Mouse (Mus musculus): Measurements from ENCODE around the gene Tdg. TPM values are rescaled to one million over a fixed set of nuclear protein-coding genes. Genes with fewer than 3 reads are reported as not detected.

Gene Tdg
- total RNA-seq, 1 experiment from 2014 or later, result 46.9 TPM

Other genes starting within 250 kb of the Tdg start
- not detected in 3 replicates for gene Gm1553, start 137.2 kb upstream of the Tdg start, total RNA-seq (2017)
- gene 1190007I07Rik, start 6.6 kb upstream of the Tdg start, total RNA-seq (2017), result 14.7 to 25.2 TPM in 2 of 3 replicates, not detected in the other
- 1.2 TPM in 1 of 3 replicates, not detected in the others for gene Glt8d2, start 60.8 kb downstream of the Tdg start, total RNA-seq (2017)
- gene Hcfc2, start 66.3 kb downstream of the Tdg start, total RNA-seq (2017), result 35.4 to 71.3 TPM (median 52.3 TPM) in 3 replicates
- 66.8 to 95.1 TPM (median 91.5 TPM) in 3 replicates for gene Nfyb, start 134.3 kb downstream of the Tdg start, total RNA-seq (2017)
- 68.5 to 96.1 TPM (median 73.4 TPM) in 3 replicates for gene Txnrd1, start 204.1 kb downstream of the Tdg start, total RNA-seq (2017)
- gene Eid3, start 236.8 kb downstream of the Tdg start, total RNA-seq (2017), result 9.6 to 18.2 TPM (median 16.2 TPM) in 3 replicates

Data from monocyte, adult 5-6 weeks (primary cell).